Mouse (Mus musculus) stomach, embryonic 16.5 days (tissue): ENCODE measurements at regions not wholly inside any gene's neighbourhood (a gene's known extent, or its start where the extent isn't known, plus 50 kb on each side); places are given as distances from the start of the nearest gene placed in this dataset.
A peak's percentile ranks its signal among the peaks of the same experiment; 100 is the strongest.

ENCODE experiments used
- ATAC-seq: fragments of 200-750 bp; cut with Nextera tagmentation; 2 replicates; pipeline ENCODE4 v1.8.0; 2017; ENCODE audit warnings: moderate number of reproducible peaks, moderate TSS enrichment; ENCODE audit not compliant: insufficient read depth, low FRiP score
- H3K27ac ChIP-seq: fragments of 300-500 bp; sonication (generic); 2 replicates; pipeline ENCODE4 v1.5.1; 2014; ENCODE audit warnings: low read length
- H3K27me3 ChIP-seq: fragments of 300-500 bp; sonication (generic); 2 replicates; pipeline ENCODE4 v1.6.1; 2014; ENCODE audit warnings: low read length, control low read depth, mixed read lengths; ENCODE audit not compliant: control insufficient read depth, insufficient read depth
- H3K36me3 ChIP-seq: fragments of 300-500 bp; sonication (generic); 2 replicates; pipeline ENCODE4 v1.6.1; 2014; ENCODE audit warnings: low read length; ENCODE audit not compliant: control insufficient read depth, insufficient read depth
- H3K4me1 ChIP-seq: fragments of 300-500 bp; sonication (generic); 2 replicates; pipeline ENCODE4 v1.6.1; 2014; ENCODE audit warnings: low read length, control low read depth, mixed read lengths; ENCODE audit not compliant: control insufficient read depth, insufficient read depth
- H3K4me2 ChIP-seq: fragments of 300-500 bp; sonication (generic); 2 replicates; pipeline ENCODE4 v1.6.1; 2014; ENCODE audit warnings: low read depth, low read length, mixed read lengths
- H3K4me3 ChIP-seq: fragments of 300-500 bp; sonication (generic); replicated peaks from 2 replicates; pipeline ENCODE4 v1.5.1; 2014; ENCODE audit warnings: mild to moderate bottlenecking, low read length
- H3K9ac ChIP-seq: fragments of 300-500 bp; sonication (generic); 2 replicates; pipeline ENCODE4 v1.6.1; 2014; ENCODE audit warnings: low read length
- H3K9me3 ChIP-seq: fragments of 300-500 bp; sonication (generic); replicated peaks from 2 replicates; pipeline ENCODE4 v1.6.1; 2016; ENCODE audit warnings: low read length, control low read depth; ENCODE audit not compliant: control insufficient read depth
- WGBS: fragments of 180-500 bp; shearing (Covaris S2); extraction: QIAGEN DNeasy Blood & Tissue Kit; methylation state at CpG from one replicate; pipeline ENCODE4 v1.1.7; 2014; 5-methylcytosine and 5-hydroxymethylcytosine counted together

DNA sequence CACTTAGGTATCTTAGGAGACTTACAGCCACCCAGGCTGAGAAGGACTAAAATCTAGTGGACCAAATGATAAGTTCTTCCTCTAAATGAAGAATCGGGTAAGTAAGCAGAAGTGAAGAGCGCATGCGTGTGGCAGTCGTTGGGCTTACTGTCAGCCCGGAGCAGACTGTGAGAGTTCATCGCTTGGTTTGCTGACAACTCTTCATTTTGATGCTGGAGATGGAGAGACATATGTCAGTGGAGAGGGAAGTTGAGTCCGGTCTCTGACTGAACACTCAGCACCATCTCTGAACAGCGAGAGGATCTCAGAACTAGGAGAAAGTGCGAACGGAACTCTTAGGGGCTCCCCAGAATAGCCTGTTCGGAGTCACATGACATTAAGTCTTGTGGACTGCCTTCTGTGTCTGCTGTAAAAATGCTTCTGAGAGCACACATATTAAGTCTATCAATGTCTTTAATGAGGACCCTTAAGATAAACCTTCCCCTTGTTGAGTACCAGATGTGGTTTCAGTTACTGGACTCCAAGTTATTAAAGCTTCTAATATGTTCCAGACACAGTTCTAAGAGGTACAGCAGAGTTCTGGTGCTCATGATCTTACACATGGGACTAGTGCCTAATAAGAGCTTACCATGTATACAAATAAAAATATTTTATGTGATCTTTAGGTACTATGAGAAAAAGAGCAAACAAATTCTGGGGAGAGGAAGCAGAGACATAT, 108.7 kb upstream of the Teddm2 start:
- no peak overlapping the region for H3K9ac ChIP-seq
- no peaks in the 10 kb centered on the region for H3K9me3 ChIP-seq
- no peak overlapping the region for H3K27ac ChIP-seq
- H3K4me3 ChIP-seq, result no peak overlapping the region
- no peaks in the 10 kb centered on the region for H3K36me3 ChIP-seq
- H3K4me1 ChIP-seq, result no peaks in the 10 kb centered on the region
- no peaks in the 10 kb centered on the region for H3K27me3 ChIP-seq
- no peak overlapping the region for H3K4me2 ChIP-seq
- no peak; the same call in 1 of the 2 replicates for ATAC-seq
- 85% methylated on average over 11 of the region's 11 CpGs for WGBS

DNA sequence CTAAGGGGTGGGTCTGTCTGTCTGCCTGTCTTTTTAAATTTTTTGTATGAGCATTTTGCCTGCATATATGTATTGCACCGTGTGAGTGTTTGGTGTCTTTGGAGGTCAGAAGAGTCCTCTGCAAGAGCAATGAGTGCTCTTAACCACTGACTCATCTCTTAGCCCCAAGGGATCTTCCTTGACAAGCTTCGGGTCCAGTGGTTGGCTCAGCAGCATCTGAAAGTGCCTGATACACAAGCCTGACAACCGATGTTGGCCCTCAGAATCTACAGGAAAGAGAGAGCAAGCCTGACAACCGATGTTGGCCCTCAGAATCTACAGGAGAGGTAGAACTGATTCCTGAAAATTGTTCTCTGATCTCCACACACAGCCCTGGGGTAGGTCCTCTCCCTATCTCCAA, 110.7 kb upstream of the Teddm2 start:
- no peaks in the 10 kb centered on the region for H3K36me3 ChIP-seq
- no peaks in the 10 kb centered on the region for H3K9me3 ChIP-seq
- H3K4me3 ChIP-seq, result no peak overlapping the region
- no peak overlapping the region for H3K9ac ChIP-seq
- H3K27ac ChIP-seq, result no peak overlapping the region
- no peak for ATAC-seq
- H3K4me2 ChIP-seq, result no peak overlapping the region
- no peaks in the 10 kb centered on the region for H3K27me3 ChIP-seq
- 77% methylated on average over 4 of the region's 4 CpGs for WGBS
- H3K4me1 ChIP-seq, result no peaks in the 10 kb centered on the region

DNA sequence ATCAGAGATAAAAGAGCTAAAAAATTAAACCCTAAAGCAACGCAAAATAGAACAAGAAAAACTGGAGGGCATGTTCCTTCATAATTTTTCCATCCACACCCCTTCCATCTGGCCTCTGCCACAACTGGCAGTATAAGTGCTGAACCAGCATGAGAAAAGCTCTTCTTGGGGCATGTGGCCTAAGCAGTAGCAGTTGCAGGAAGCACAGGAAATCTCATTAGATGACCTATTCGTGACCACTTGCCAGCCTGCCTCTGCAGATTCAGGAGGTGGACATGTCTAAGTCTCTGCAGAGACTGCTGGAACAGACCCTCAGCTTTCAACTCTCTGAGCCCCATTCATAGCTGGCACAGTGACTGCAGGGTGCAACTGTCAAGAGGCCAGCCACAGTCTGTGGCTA, 116.5 kb upstream of the Teddm2 start:
- Histone ChIP-seq H3K4me1 (no peaks in the 10 kb centered on the region), H3K27ac (no peak overlapping the region), H3K9me3 (no peaks in the 10 kb centered on the region), H3K36me3 (no peaks in the 10 kb centered on the region), H3K4me2 (no peak overlapping the region), H3K4me3 (no peak overlapping the region), H3K9ac (no peak overlapping the region), H3K27me3 (no peaks in the 10 kb centered on the region)
- WGBS, result 55% methylated on average over 2 of the region's 2 CpGs
- no peak for ATAC-seq

DNA sequence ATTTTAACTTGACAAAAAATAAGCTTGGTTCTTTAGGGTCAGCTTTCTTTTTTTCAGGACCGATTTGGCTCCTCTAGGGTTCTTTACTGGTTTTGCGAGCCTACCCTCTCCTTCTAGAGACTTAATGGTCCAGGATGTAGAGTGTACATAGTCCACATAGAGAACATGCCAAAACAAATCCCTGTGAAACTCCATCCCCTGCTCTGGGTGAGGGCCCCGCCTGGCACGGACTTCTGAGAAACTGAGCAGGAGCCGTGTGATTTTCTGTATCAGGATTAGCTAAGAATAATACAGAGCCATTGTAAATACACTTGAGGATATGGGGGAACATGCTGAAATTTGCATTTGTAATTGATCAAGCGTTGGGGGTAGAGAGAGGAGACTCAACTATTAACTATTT, 118.2 kb upstream of the Teddm2 start:
- H3K9ac ChIP-seq, result no peak overlapping the region
- no peaks in the 10 kb centered on the region for H3K27me3 ChIP-seq
- no peaks in the 10 kb centered on the region for H3K4me1 ChIP-seq
- no peak overlapping the region for H3K27ac ChIP-seq
- no peak for ATAC-seq
- 68% methylated on average over 6 of the region's 6 CpGs for WGBS
- H3K36me3 ChIP-seq, result no peaks in the 10 kb centered on the region
- no peak overlapping the region for H3K4me2 ChIP-seq
- H3K9me3 ChIP-seq, result no peaks in the 10 kb centered on the region
- no peak overlapping the region for H3K4me3 ChIP-seq

DNA sequence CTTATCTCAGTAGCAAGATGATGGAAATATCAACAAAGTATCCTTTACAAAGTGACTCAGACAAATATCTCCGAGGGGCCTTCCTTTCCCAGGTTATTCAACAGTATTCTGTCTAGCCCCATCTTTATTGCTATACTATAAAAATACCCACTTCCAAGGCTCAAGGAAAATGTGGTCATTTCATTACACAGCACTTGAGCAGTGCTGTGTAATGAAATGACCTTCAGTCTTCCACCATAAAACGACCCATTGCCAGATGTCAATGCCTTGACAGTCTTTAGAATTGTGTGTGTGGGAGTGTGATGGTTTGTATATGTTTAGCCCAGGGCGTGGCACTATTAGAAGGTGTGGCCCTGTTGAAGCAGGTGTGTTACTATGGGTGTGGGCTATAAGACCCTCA, 124.3 kb upstream of the Teddm2 start:
- H3K4me3 ChIP-seq, result no peak overlapping the region
- H3K36me3 ChIP-seq, result no peaks in the 10 kb centered on the region
- ATAC-seq, result no peak
- H3K9ac ChIP-seq, result no peak overlapping the region
- H3K4me1 ChIP-seq, result no peaks in the 10 kb centered on the region
- WGBS, result 58% methylated on average over 3 of the region's 3 CpGs
- no peak overlapping the region for H3K27ac ChIP-seq
- no peak overlapping the region for H3K4me2 ChIP-seq
- H3K9me3 ChIP-seq, result no peaks in the 10 kb centered on the region
- H3K27me3 ChIP-seq, result no peaks in the 10 kb centered on the region

DNA sequence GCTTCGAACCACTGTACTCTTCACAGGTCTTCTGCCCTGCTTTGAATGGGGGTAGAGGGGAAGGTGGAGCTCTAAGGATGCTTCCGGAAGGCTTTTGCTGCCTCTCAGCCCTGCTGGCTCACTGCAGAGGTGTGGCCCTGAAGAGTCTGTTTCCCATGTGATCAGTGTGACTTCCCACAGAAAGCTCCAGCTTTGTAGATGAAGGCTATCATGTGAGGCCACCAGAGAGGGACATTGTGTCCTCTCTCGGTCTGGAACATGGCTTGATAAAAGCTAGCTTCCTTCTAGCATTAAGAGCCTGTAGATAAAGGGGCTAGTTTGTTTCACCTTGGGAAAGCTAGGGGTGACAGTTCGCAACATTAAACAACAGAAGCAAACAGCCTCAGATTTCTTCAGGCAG, 127.3 kb upstream of the Teddm2 start:
- 81% methylated on average over 4 of the region's 4 CpGs for WGBS
- Histone ChIP-seq H3K36me3 (no peaks in the 10 kb centered on the region), H3K4me3 (no peak overlapping the region), H3K27me3 (no peaks in the 10 kb centered on the region), H3K9ac (no peak overlapping the region), H3K4me1 (no peaks in the 10 kb centered on the region), H3K9me3 (no peaks in the 10 kb centered on the region), H3K27ac (no peak overlapping the region), H3K4me2 (no peak overlapping the region)
- no peak for ATAC-seq

DNA sequence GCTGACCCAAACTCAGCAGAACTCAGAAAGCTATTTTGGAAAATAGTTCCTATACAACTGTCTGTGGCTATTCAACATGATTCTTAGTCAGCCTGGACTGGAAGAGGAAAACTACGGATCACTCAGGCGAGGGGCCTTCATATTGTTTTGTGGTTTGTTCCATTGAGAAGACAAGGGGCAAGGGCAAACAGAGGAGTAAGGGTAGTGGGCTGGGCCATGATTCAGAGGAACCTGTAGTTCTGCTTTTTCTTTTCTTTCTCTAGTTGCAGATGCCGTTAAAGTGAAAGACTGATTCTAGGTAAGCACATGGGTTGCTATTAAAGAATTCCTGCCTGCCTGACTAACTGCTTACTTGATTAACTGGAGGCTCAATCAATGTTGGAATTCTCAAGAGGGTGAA, 129.8 kb upstream of the Teddm2 start:
- peaks cover 10% of the 10 kb centered on the region for H3K4me1 ChIP-seq
- no peaks in the 10 kb centered on the region for H3K27me3 ChIP-seq
- WGBS, result 52% methylated on average over 3 of the region's 3 CpGs
- no peak overlapping the region for H3K4me2 ChIP-seq
- no peak overlapping the region for H3K9ac ChIP-seq
- no peak for ATAC-seq
- H3K27ac ChIP-seq, result no peak overlapping the region; the same call in 1 of the 2 replicates
- H3K36me3 ChIP-seq, result no peaks in the 10 kb centered on the region
- H3K9me3 ChIP-seq, result no peaks in the 10 kb centered on the region
- H3K4me3 ChIP-seq, result no peak overlapping the region

DNA sequence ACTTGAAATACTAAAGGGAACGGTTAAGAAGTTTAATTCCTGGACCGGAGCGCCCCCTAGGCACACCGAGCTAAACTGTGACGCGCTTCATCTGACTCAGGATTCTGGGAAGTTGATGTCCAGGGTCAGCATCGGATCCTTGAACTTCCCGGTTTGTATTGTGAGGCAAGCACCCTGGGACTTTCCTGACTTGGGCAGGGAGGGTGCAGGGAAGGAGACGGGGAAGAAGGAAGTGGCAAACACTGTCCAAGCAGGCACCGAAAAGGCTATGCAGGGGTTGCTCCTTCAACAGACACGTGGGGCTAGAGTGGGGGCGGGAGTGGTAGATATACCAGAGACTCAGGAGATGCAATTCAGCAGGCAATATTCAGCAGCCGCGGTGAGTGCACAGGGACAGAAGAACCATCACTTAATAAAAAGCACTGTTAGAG, 132.7 kb upstream of the Teddm2 start:
- H3K4me3 ChIP-seq, result 0 out of 2 replicates have a peak overlapping the region, but pooled peaks have one; percentile 4
- no peak overlapping the region for H3K27ac ChIP-seq
- H3K9ac ChIP-seq, result no peak overlapping the region
- H3K4me2 ChIP-seq, result peak overlapping the region; percentile 42
- H3K27me3 ChIP-seq, result no peaks in the 10 kb centered on the region
- 12% methylated on average over 14 of the region's 14 CpGs for WGBS
- no peaks in the 10 kb centered on the region for H3K9me3 ChIP-seq
- no peak for ATAC-seq
- no peaks in the 10 kb centered on the region for H3K36me3 ChIP-seq
- H3K4me1 ChIP-seq, result peaks cover 11% of the 10 kb centered on the region

DNA sequence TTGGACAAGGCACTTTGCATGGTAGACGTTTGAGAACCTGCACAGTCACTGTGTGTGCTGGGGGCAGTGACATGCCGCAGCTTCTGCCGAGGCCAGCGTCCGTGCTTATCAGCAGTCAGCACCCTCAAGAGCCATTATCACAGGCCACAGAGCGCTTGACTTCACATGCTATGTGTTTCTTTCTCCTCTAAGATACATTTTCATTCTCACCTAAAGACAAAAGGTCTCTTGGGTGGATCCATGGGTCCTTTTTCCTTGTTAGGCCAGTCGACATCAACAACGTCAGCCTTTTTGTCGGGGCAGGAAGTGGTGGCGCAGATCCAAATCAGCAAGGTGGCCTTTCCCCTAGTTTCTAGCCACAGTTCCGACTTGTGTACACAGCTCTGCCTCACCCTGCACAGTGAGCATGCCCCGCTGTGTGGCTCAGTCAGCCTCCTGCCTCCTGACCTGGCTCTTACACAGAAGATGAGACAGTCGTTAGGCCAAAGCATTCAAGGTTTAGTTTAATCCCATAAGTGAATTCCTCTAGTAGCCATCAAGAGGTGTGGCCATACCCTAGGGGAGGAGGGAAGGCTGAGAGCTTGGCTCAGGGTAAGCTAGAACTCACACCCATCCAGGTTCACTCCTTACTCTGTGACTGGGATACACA, 134.1 kb upstream of the Teddm2 start:
- 46% methylated on average over 13 of the region's 13 CpGs for WGBS
- Histone ChIP-seq H3K4me1 (peaks cover 11% of the 10 kb centered on the region), H3K27me3 (no peaks in the 10 kb centered on the region), H3K9me3 (no peaks in the 10 kb centered on the region), H3K4me3 (no peak overlapping the region), H3K27ac (peak overlapping the region; percentile 78), H3K36me3 (no peaks in the 10 kb centered on the region), H3K4me2 (no peak overlapping the region; the same call in 1 of the 2 replicates), H3K9ac (no peak overlapping the region)
- ATAC-seq, result peak; percentile 91
